Mouse (Mus musculus): ENCODE data around the gene Ubr7.

- TF ChIP-seq CTCF (IDR thresholded peaks at IDR 0.05), result no peak
- no peak for TF ChIP-seq POLR2A (IDR thresholded peaks at IDR 0.05; ENCODE audit: insufficient read depth, low read depth, low read length)
- no peak for TF ChIP-seq EP300 (IDR thresholded peaks at IDR 0.05; ENCODE audit: insufficient read depth, low read depth, low read length)
Measured at GRCm38 (mm10) chr12:102758403-102758756, 613 bp downstream of the Ubr7 start, which contains the start of gene Gm20604.

Measured in heart, adult 2 months (tissue).